Mouse (Mus musculus): ENCODE results near the gene Tfb2m.

Gene Tfb2m

GRCm38 (mm10) chr1:179559446-179560194 lies 13.6 kb upstream of the Tfb2m start:
- DNase-seq (ENCODE audit: low spot score in 2 of 2), result no peak

GRCm38 (mm10) chr1:179556921-179557320 lies 10.9 kb upstream of the Tfb2m start:
- DNase-seq (ENCODE audit: low spot score in 2 of 2), result no peak

- DNase-seq (ENCODE audit: low spot score in 2 of 2), result no peak
Observed at GRCm38 (mm10) chr1:179553949-179554347, 7.9 kb upstream of the Tfb2m start.

GRCm38 (mm10) chr1:179553197-179553948 lies 7.3 kb upstream of the Tfb2m start:
- DNase-seq (ENCODE audit: low spot score in 2 of 2), result no peak

DNA sequence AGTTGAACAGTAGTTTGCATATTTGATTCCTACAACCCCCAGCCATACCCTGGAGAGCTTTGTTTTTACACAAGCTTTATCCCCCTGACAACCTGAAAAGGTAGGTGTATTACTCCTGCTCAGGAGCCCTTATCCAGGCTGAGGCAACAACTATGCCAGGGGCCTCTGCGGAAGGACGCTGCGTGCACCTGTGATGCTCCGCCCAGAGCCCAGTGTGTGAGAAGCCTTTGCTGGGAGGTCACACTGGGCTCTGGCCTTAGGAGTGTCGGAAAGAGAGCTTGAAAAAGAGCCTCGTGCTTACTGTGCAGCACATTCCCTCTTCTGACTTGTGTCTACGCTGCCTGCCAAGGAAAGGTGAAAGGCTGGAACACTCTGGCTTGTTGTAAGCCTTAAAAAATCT lies 6.7 kb upstream of the Tfb2m start:
- no peak for DNase-seq (ENCODE audit: low spot score in 2 of 2)

GRCm38 (mm10) chr1:179551921-179552320 lies 5.9 kb upstream of the Tfb2m start:
- no peak for DNase-seq (ENCODE audit: low spot score in 2 of 2)

GRCm38 (mm10) chr1:179551336-179551735 lies 5.3 kb upstream of the Tfb2m start:
- no peak for DNase-seq (ENCODE audit: low spot score in 2 of 2)

GRCm38 (mm10) chr1:179548996-179549752 lies 3.1 kb upstream of the Tfb2m start:
- no peak for DNase-seq (ENCODE audit: low spot score in 2 of 2)

DNA sequence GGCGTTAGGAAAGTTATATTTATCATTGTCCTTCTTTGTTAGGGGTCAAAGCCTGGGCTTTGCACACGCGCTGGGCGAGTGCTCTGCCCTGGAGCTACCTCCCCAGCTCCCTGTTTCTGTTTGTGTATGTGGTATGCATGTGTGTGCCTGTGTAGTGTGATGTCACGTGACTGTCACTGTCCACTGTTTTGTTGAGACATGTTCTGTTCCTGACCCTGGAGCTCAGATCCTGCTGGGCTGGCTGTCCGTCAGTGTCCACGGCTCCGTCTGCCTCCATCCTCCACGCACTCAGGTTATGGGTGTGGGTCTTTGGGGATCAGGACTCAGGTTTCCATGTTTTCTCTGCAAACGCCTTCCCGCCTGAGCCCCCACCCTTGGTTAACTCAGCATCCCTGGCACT lies 2.2 kb upstream of the Tfb2m start:
- no peak for DNase-seq (ENCODE audit: low spot score in 2 of 2)

DNA sequence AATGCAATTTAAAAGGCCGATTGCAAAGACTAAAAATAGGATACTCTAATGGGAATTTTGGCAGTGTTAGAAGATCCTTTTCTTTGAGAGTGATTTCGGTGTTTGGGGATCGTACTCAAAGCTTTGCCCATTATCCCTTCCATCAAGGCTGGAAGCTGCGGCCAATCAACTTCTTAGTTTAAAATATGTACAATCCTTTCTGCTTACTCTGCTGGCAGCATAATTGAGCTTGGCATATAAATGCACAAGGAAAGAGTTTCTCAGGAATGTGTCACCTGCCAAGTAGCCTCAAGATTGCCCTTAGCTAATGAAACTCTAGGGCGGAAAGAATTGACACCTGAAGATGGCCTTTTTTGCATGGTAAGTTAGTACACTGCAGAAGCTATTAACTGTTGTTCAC lies 1.1 kb upstream of the Tfb2m start:
- DNase-seq (ENCODE audit: low spot score in 2 of 2), result no peak

DNA sequence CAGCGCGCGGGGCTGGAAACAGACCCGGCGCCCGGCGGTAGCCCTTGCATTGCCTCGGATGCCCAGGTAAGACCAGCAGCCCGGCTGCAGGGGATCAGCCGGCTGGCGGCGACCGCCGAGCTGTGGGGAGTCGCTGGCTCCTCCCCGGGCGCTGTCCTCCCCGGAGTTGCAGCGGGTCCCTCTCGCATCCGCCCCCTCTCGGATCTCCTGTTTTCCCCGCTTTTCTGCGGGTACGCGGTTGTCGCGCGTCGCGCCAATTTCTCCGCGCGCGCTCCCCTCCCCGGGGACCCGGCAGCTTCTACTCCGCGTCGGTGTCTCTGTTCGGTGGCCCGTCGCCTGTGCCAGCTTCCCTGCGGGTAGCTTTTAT lies 467 bp upstream of the Tfb2m start:
- DNase-seq (ENCODE audit: low spot score in 2 of 2), result no peak

DNA sequence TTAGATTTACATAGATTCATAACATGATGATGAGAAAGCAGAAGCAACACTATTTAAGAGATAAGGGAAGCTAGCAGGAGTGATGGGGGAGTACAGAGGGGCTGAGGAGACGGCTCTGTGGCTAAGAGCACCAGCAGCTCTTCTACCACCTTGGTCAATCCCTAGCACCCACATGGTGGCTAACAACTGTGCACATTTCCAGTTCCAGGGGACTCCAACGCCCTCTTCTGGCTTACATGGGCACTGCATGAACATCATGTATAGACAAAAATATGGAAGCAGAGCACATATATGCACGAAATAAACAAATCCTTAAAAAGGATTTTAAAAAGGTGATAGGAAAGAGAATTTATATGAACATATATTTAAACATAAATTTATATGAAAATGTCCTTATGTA lies 4.6 kb downstream of the Tfb2m start:
- DNase-seq (ENCODE audit: low spot score in 2 of 2), result no peak

DNA sequence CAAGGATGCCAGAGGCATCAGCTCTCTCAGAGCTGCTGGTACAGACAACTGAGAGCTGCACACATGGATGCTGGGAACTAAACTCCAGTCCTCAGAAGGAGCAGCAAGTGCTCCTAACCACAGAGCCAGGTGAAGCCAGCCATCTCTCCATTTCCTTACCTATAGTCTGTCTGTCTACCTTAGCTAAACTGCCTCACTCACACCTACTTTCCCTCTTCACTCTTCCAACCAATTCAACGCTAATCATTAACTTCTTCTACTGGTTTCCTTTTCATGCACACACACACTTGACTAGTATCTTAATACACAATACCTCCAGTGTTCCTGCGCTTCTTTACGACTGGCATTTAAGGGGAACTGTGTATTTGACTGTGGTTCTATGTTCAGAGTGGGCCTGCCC lies 6.2 kb downstream of the Tfb2m start:
- DNase-seq (ENCODE audit: low spot score in 2 of 2), result no peak

GRCm38 (mm10) chr1:179539054-179539453 lies 7.0 kb downstream of the Tfb2m start:
- DNase-seq (ENCODE audit: low spot score in 2 of 2), result no peak

DNA sequence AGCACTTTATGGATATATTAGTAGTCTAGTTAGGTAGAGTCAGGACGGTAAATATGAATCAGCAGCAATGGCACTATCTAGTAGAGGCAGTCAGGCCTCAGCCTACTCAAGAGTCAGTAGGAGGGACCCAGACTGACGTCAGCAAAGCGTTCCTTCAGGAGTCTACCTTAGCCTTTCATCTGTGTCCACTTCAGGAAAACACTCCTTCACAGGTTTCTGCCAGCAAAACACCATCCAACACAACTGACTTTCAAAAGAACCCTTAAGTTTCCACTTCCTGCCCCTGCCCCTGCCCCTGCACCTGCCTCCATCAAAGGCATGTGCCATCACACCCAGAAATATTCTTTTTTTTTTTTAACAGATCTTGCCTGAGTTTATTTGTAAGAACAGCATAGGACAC lies 26.2 kb downstream of the Tfb2m start:
- no peak for DNase-seq (ENCODE audit: low spot score in 2 of 2)

DNA sequence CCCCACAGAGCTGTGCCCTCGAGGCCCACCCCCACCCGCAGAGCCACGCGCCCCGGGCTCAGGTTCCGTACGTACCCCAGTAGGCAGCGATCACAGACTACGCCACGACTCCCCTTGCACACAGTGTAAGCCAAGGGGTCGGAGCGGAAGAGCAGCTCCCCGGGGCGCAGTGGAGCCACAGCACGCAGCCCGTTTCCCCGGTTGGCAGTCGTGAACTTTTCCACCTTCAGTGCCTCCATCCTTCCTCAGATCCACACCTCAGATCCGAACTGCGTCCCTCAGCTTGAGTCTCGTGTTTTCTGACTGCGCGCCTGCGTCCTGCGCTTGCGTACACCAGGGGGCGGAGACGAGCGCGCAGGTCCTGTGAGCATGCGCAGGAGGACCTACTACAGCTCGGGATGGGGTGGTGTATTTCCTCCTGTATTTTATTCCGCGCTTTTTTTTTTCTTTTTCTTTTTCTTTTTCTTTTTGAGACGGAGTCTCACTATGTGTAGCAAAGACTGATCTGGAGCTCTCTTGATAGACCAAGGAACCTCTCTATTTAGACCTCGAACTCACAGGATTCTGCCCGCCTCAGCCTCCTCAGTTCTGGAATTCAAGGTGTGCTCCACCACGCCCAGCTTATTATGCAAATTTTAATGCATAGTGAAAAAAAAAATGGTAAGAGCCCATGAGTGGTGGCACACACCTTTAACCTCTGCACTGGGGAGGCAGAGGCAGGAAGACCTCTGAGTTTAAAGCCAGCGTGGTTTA lies 28.2 kb downstream of the Tfb2m start, which contains the start of gene Smyd3:
Gene Smyd3, minus strand, starts transcription at position 329 of the 753 bp plus-strand sequence.
- DNase-seq (ENCODE audit: low spot score in 2 of 2), result peak; percentile 82 to 86

DNA sequence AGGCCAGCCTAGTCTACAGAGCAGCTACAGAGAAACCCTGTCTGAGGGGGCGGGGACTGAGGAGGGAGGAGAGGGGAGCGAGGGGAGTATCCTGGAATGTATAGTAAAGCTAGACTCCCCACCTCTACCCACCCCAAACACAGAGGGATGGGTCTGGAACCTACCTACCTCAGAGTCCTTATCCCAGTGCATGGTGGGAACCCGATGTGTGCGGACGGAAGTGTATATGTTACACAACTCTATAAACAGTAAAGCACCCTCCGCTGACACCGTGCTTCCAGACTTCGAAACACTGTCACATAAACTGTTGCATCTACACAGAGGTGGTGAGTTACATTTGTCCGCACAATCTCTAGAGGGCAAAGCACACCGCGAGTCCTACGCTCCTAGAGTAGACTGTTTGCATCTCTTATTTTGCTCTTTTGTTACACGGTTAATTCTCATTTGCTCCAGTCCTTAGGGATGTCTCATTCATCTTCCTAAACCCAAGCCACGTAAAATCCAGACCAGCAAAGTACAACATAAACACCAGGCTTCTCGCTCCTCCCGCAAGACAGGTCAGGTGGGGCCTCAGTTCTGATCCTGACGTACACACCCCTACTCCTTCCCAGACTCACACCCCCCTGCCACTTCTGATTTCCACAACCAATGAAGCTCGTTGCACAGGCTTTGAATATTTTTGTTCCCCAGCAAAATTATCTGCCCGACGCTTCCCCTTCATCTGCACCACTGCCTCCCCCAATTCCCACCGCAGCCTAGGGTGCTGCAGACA lies 28.9 kb downstream of the Tfb2m start:
- DNase-seq (ENCODE audit: low spot score in 2 of 2), result peak in 1 of 2 experiments; percentile 24

DNA sequence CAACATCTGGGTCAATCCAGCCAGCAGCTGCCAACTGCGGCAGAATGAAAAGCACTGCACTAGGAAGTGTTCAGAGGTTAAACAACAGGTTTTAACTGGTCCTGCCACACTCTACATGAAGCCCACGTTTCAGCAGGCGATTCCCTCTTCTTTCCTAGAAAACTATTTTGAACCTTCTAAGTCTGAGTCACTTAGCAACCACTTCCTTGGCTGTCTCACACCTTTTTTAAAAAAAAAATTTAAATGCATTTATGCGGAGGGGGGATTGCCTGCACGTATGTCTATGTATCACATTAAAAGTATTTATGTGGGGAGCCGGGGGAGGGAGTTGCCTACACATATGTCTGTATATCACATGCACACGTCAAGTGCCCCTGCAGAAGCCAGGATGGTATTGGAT lies 34.2 kb downstream of the Tfb2m start:
- peak; percentile 26 to 30 for DNase-seq (ENCODE audit: low spot score in 2 of 2)

DNA sequence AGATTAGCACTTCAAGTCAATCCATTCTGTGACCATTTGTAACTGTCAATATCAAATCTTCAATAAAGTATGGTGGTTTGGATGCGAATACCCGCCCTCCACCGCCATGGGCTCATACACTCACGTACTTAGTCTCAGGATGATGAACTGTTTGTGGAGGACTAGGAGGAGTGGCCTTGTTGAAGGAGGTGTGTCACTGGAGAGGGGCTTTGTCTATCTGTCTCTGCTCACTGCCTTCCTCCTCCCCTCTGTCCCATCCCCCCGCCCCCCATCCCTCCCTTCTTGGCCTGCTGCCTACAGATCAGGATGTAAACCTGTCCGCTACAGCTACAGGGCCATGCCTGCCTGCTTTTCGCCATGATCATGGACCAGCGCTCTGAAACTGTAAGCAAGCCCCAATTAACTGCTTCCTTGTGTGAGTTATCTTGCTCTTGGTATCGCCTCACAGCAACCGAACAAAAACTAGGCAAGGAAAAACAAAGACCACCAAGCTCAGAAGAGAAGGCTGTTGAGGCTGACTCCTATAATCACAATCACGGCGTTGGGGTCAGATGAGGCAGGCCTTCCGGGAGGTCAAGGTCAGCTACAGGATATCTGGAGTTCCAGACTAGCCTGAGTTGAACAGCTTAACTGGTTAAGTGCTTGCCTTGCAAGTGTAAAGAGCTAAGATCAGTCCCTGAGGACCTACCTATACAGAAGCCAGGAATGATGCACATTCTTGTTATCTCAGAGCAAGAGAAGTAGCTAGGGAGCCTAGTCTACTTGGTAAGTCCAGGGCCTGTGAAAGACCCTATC lies 35.3 kb downstream of the Tfb2m start:
- DNase-seq (ENCODE audit: low spot score in 2 of 2), result no peak

Data from right cerebral cortex, adult 2 months (tissue).